Mouse (Mus musculus): Measurements from ENCODE around the gene Neu3. TPM values are rescaled to one million over a fixed set of nuclear protein-coding genes. Genes with fewer than 3 reads are reported as not detected.
"Not testable (repeated sequence)": the region's sequence is repeated elsewhere in the genome, so short reads cannot be mapped to it uniquely, and the experiment has no call there.

The Neu3 gene
- polyA plus RNA-seq, 1 experiment = 5.0 TPM

GRCm38 (mm10) chr7:99826096-99826495 lies 2.1 kb downstream of the Neu3 start:
- Histone ChIP-seq H3K4me3 (ENCODE audit: low read depth, low read length) (no peak overlapping the region), H3K4me1 (ENCODE audit: control insufficient read depth, insufficient read depth, low read length) (no peaks in the 10 kb centered on the region), H3K9me3 (replicated peaks; ENCODE audit: control insufficient read depth, insufficient read depth, low read length, poor library complexity, severe bottlenecking) (no peaks in the 10 kb centered on the region), H3K9ac (ENCODE audit: low read depth, poor library complexity, severe bottlenecking) (no peak overlapping the region), H3K27ac (ENCODE audit: insufficient read depth, low read length) (no peak overlapping the region), H3K36me3 (ENCODE audit: control insufficient read depth, insufficient read depth, low read length, poor library complexity, severe bottlenecking) (no peaks in the 10 kb centered on the region), H3K27me3 (ENCODE audit: control insufficient read depth, insufficient read depth, low read length, poor library complexity, severe bottlenecking) (no peaks in the 10 kb centered on the region)
- TF ChIP-seq CTCF (IDR thresholded peaks at IDR 0.05; ENCODE audit: low read depth, low read length) = no peak
- no peak for TF ChIP-seq EP300 (IDR thresholded peaks at IDR 0.05; ENCODE audit: insufficient read depth, low read depth, low read length)
- no peak for TF ChIP-seq POLR2A (IDR thresholded peaks at IDR 0.05; ENCODE audit: insufficient read depth, low read length)

GRCm38 (mm10) chr7:99825511-99825910 lies 2.7 kb downstream of the Neu3 start:
- Histone ChIP-seq H3K27ac (ENCODE audit: insufficient read depth, low read length) (no peak overlapping the region), H3K9ac (ENCODE audit: low read depth, poor library complexity, severe bottlenecking) (no peak overlapping the region)

GRCm38 (mm10) chr7:99824649-99825483 lies 3.4 kb downstream of the Neu3 start:
- TF ChIP-seq EP300 (IDR thresholded peaks at IDR 0.05; ENCODE audit: insufficient read depth, low read depth, low read length) = no peak
- TF ChIP-seq POLR2A (IDR thresholded peaks at IDR 0.05; ENCODE audit: insufficient read depth, low read length) = no peak
- TF ChIP-seq CTCF (IDR thresholded peaks at IDR 0.05; ENCODE audit: low read depth, low read length) = no peak
- Histone ChIP-seq H3K9ac (ENCODE audit: low read depth, poor library complexity, severe bottlenecking) (no peak overlapping the region), H3K27ac (ENCODE audit: insufficient read depth, low read length) (no peak overlapping the region)

More at GRCm38 (mm10) chr7:99825511-99825910, 2.7 kb downstream of the Neu3 start:
- Histone ChIP-seq H3K4me3 (ENCODE audit: low read depth, low read length) (no peak overlapping the region), H3K27me3 (ENCODE audit: control insufficient read depth, insufficient read depth, low read length, poor library complexity, severe bottlenecking) (no peaks in the 10 kb centered on the region), H3K9me3 (replicated peaks; ENCODE audit: control insufficient read depth, insufficient read depth, low read length, poor library complexity, severe bottlenecking) (no peaks in the 10 kb centered on the region), H3K4me1 (ENCODE audit: control insufficient read depth, insufficient read depth, low read length) (no peaks in the 10 kb centered on the region), H3K36me3 (ENCODE audit: control insufficient read depth, insufficient read depth, low read length, poor library complexity, severe bottlenecking) (no peaks in the 10 kb centered on the region)
- no peak for TF ChIP-seq EP300 (IDR thresholded peaks at IDR 0.05; ENCODE audit: insufficient read depth, low read depth, low read length)
- TF ChIP-seq POLR2A (IDR thresholded peaks at IDR 0.05; ENCODE audit: insufficient read depth, low read length) = no peak
- no peak for TF ChIP-seq CTCF (IDR thresholded peaks at IDR 0.05; ENCODE audit: low read depth, low read length)

GRCm38 (mm10) chr7:99823045-99823663 lies 5.1 kb downstream of the Neu3 start:
- no peaks in the 10 kb centered on the region for H3K27me3 ChIP-seq (ENCODE audit: control insufficient read depth, insufficient read depth, low read length, poor library complexity, severe bottlenecking)
- no peak overlapping the region for H3K9ac ChIP-seq (ENCODE audit: low read depth, poor library complexity, severe bottlenecking)
- no peak overlapping the region for H3K27ac ChIP-seq (ENCODE audit: insufficient read depth, low read length)
- no peaks in the 10 kb centered on the region for H3K36me3 ChIP-seq (ENCODE audit: control insufficient read depth, insufficient read depth, low read length, poor library complexity, severe bottlenecking)
- H3K4me1 ChIP-seq (ENCODE audit: control insufficient read depth, insufficient read depth, low read length) = no peaks in the 10 kb centered on the region
- no peak for TF ChIP-seq EP300 (IDR thresholded peaks at IDR 0.05; ENCODE audit: insufficient read depth, low read depth, low read length)
- no peak for TF ChIP-seq POLR2A (IDR thresholded peaks at IDR 0.05; ENCODE audit: insufficient read depth, low read length)
- TF ChIP-seq CTCF (IDR thresholded peaks at IDR 0.05; ENCODE audit: low read depth, low read length) = no peak
- no peak overlapping the region for H3K4me3 ChIP-seq (ENCODE audit: low read depth, low read length)
- H3K9me3 ChIP-seq (replicated peaks; ENCODE audit: control insufficient read depth, insufficient read depth, low read length, poor library complexity, severe bottlenecking) = no peaks in the 10 kb centered on the region

More at GRCm38 (mm10) chr7:99824649-99825483, 3.4 kb downstream of the Neu3 start:
- Histone ChIP-seq H3K9me3 (replicated peaks; ENCODE audit: control insufficient read depth, insufficient read depth, low read length, poor library complexity, severe bottlenecking) (no peaks in the 10 kb centered on the region), H3K4me3 (ENCODE audit: low read depth, low read length) (no peak overlapping the region), H3K27me3 (ENCODE audit: control insufficient read depth, insufficient read depth, low read length, poor library complexity, severe bottlenecking) (no peaks in the 10 kb centered on the region), H3K4me1 (ENCODE audit: control insufficient read depth, insufficient read depth, low read length) (no peaks in the 10 kb centered on the region), H3K36me3 (ENCODE audit: control insufficient read depth, insufficient read depth, low read length, poor library complexity, severe bottlenecking) (no peaks in the 10 kb centered on the region)

- Histone ChIP-seq H3K9ac (ENCODE audit: low read depth, poor library complexity, severe bottlenecking) (no peak overlapping the region), H3K9me3 (replicated peaks; ENCODE audit: control insufficient read depth, insufficient read depth, low read length, poor library complexity, severe bottlenecking) (no peaks in the 10 kb centered on the region), H3K27ac (ENCODE audit: insufficient read depth, low read length) (no peak overlapping the region), H3K36me3 (ENCODE audit: control insufficient read depth, insufficient read depth, low read length, poor library complexity, severe bottlenecking) (no peaks in the 10 kb centered on the region), H3K27me3 (ENCODE audit: control insufficient read depth, insufficient read depth, low read length, poor library complexity, severe bottlenecking) (no peaks in the 10 kb centered on the region), H3K4me3 (ENCODE audit: low read depth, low read length) (no peak overlapping the region), H3K4me1 (ENCODE audit: control insufficient read depth, insufficient read depth, low read length) (no peaks in the 10 kb centered on the region)
- no peak for TF ChIP-seq EP300 (IDR thresholded peaks at IDR 0.05; ENCODE audit: insufficient read depth, low read depth, low read length)
- no peak for TF ChIP-seq POLR2A (IDR thresholded peaks at IDR 0.05; ENCODE audit: insufficient read depth, low read length)
Observed at GRCm38 (mm10) chr7:99822426-99822825, 5.8 kb downstream of the Neu3 start.

GRCm38 (mm10) chr7:99821953-99822352 lies 6.3 kb downstream of the Neu3 start:
- TF ChIP-seq EP300 (IDR thresholded peaks at IDR 0.05; ENCODE audit: insufficient read depth, low read depth, low read length) (no peak), POLR2A (IDR thresholded peaks at IDR 0.05; ENCODE audit: insufficient read depth, low read length) (no peak), CTCF (IDR thresholded peaks at IDR 0.05; ENCODE audit: low read depth, low read length) (no peak)

GRCm38 (mm10) chr7:99818181-99818725 lies 10.0 kb downstream of the Neu3 start:
- not testable (repeated sequence) for H3K4me3 ChIP-seq (ENCODE audit: low read depth, low read length); H3K36me3 ChIP-seq (ENCODE audit: control insufficient read depth, insufficient read depth, low read length, poor library complexity, severe bottlenecking); H3K4me1 ChIP-seq (ENCODE audit: control insufficient read depth, insufficient read depth, low read length); H3K27ac ChIP-seq (ENCODE audit: insufficient read depth, low read length); H3K9me3 ChIP-seq (replicated peaks; ENCODE audit: control insufficient read depth, insufficient read depth, low read length, poor library complexity, severe bottlenecking); H3K9ac ChIP-seq (ENCODE audit: low read depth, poor library complexity, severe bottlenecking); H3K27me3 ChIP-seq (ENCODE audit: control insufficient read depth, insufficient read depth, low read length, poor library complexity, severe bottlenecking)

More at GRCm38 (mm10) chr7:99821953-99822352, 6.3 kb downstream of the Neu3 start:
- Histone ChIP-seq H3K27me3 (ENCODE audit: control insufficient read depth, insufficient read depth, low read length, poor library complexity, severe bottlenecking) (no peaks in the 10 kb centered on the region), H3K27ac (ENCODE audit: insufficient read depth, low read length) (no peak overlapping the region), H3K4me3 (ENCODE audit: low read depth, low read length) (no peak overlapping the region), H3K9ac (ENCODE audit: low read depth, poor library complexity, severe bottlenecking) (no peak overlapping the region), H3K4me1 (ENCODE audit: control insufficient read depth, insufficient read depth, low read length) (no peaks in the 10 kb centered on the region), H3K9me3 (replicated peaks; ENCODE audit: control insufficient read depth, insufficient read depth, low read length, poor library complexity, severe bottlenecking) (no peaks in the 10 kb centered on the region), H3K36me3 (ENCODE audit: control insufficient read depth, insufficient read depth, low read length, poor library complexity, severe bottlenecking) (no peaks in the 10 kb centered on the region)

Measured in ES-Bruce4 (cell line).